Mouse (Mus musculus) liver, embryonic 14.5 days (tissue): ENCODE results near the gene Npas3.

Experiments
- CTCF ChIP-seq: IDR thresholded peaks from 2 replicates; pipeline ENCODE4 v1.5.1; 2016; ENCODE audit warnings: antibody characterized with exemption, low read depth, control low read depth
- EP300 ChIP-seq: IDR thresholded peaks from 2 replicates; pipeline ENCODE4 v1.6.1; 2016; ENCODE audit warnings: antibody characterized with exemption, low read depth

GRCm38 (mm10) chr12:53722718-53723698 is 474.5 kb downstream of the Npas3 start:
- TF ChIP-seq CTCF: no peak
- TF ChIP-seq EP300: no peak
